8 mouse cellular contexts compared by ENCODE assay signal in the genomic region with DNA sequence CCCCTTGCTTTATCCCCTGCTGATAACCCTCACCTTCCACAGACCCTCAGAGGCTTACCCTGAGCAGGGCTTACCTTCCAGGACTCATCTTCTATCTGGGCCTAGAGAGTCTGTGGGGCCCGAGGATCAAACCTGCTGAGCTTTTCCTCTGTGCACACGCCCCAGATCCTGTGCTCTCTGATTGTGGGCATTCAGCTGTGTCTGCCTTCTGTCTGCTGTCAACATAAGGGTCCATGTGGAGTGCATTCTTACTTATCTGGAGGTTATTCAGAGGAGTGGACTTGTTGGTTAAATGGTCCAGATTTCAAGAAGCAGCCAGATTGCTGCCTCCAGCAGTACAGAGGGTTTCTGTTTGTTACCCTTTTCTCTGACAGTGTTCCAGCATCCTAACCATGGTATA.
"Had no signal": no experiment of that assay in that cellular context is flagged by ENCODE, and none has a peak within 500 bp of the region (broad histone marks: within the 10 kb centered on the region; RNA-seq: fewer than 3 reads in every experiment).

No protein-coding gene starts in this region.

- ATAC-seq: midbrain, embryonic 13.5 days had no signal

- H3K4me3 ChIP-seq: left cerebral cortex, adult 2 months; limb, embryonic 10.5 days; liver, embryonic 15.5 days; midbrain, embryonic 13.5 days had no signal

- DNase-seq: kidney, postnatal 25 days; right cerebral cortex, postnatal 14 days; thymus, postnatal 4 days had no signal

- H3K27ac ChIP-seq: left cerebral cortex, adult 2 months; limb, embryonic 10.5 days; liver, embryonic 15.5 days; midbrain, embryonic 13.5 days had no signal

- H3K27me3 ChIP-seq: liver, embryonic 15.5 days; midbrain, embryonic 13.5 days had no signal

- H3K9me3 ChIP-seq: limb, embryonic 10.5 days; liver, embryonic 15.5 days; midbrain, embryonic 13.5 days had no signal

- H3K9ac ChIP-seq: liver, embryonic 15.5 days; midbrain, embryonic 13.5 days had no signal

- H3K4me2 ChIP-seq: liver, embryonic 11.5 days; liver, embryonic 15.5 days; midbrain, embryonic 13.5 days had no signal

- H3K36me3 ChIP-seq: limb, embryonic 10.5 days; liver, embryonic 15.5 days; midbrain, embryonic 13.5 days had no signal

- H3K4me1 ChIP-seq: liver, embryonic 15.5 days; midbrain, embryonic 13.5 days had no signal
